Mouse (Mus musculus) hindbrain, embryonic 16.5 days (tissue): ENCODE data around the gene Lman2. TPM values are rescaled to one million over a fixed set of nuclear protein-coding genes. Genes with fewer than 3 reads are reported as not detected.

Experiments used
- ATAC-seq: fragments of 200-750 bp; cut with Nextera tagmentation; 2 replicates; pipeline ENCODE4 v1.8.0; 2017; ENCODE audit warnings: moderate TSS enrichment, moderate library complexity
- H3K27ac ChIP-seq: fragments of 300-500 bp; sonication (generic); 2 replicates; pipeline ENCODE4 v1.5.1; 2014; ENCODE audit warnings: low read depth, mild to moderate bottlenecking, control low read depth, low read length, moderate library complexity
- H3K27me3 ChIP-seq: fragments of 300-500 bp; sonication (generic); replicated peaks from 2 replicates; pipeline ENCODE4 v1.6.1; 2014; ENCODE audit warnings: low read length; ENCODE audit not compliant: control insufficient read depth, insufficient read depth
- H3K36me3 ChIP-seq: fragments of 300-500 bp; sonication (generic); 2 replicates; pipeline ENCODE4 v1.6.1; 2014; ENCODE audit warnings: mild to moderate bottlenecking, low read length, moderate library complexity, mixed read lengths; ENCODE audit not compliant: control insufficient read depth, insufficient read depth
- H3K4me1 ChIP-seq: fragments of 300-500 bp; sonication (generic); 2 replicates; pipeline ENCODE4 v1.6.1; 2014; ENCODE audit warnings: low read depth, low read length; ENCODE audit not compliant: control insufficient read depth, insufficient read depth
- H3K4me2 ChIP-seq: fragments of 300-500 bp; sonication (generic); 2 replicates; pipeline ENCODE4 v1.6.1; 2014; ENCODE audit warnings: mild to moderate bottlenecking, low read length, control low read depth, moderate library complexity
- H3K4me3 ChIP-seq: fragments of 300-500 bp; sonication (generic); 2 replicates; pipeline ENCODE4 v1.5.1; 2014; ENCODE audit warnings: mild to moderate bottlenecking, low read length, control low read depth, moderate library complexity
- H3K9ac ChIP-seq: fragments of 300-500 bp; sonication (generic); 2 replicates; pipeline ENCODE4 v1.6.1; 2014; ENCODE audit warnings: low read depth, mild to moderate bottlenecking, control low read depth, low read length, moderate library complexity
- H3K9me3 ChIP-seq: fragments of 300-500 bp; sonication (generic); 2 replicates; pipeline ENCODE4 v1.6.1; 2014; ENCODE audit warnings: mild to moderate bottlenecking, low read length, moderate library complexity; ENCODE audit not compliant: control insufficient read depth
- WGBS: fragments of 180-500 bp; shearing (Covaris S2); extraction: QIAGEN DNeasy Blood & Tissue Kit; methylation state at CpG from one replicate; pipeline ENCODE4 v1.1.7; 2014; 5-methylcytosine and 5-hydroxymethylcytosine counted together
- polyA plus RNA-seq: library from polyadenylated mRNA; unstranded; fragments of >200 nt; fragmentation: Nextera tagmentation; extraction: Ambion mirVana; gene quantifications from 2 replicates; pipeline ENCODE4 v1.2.1, GENCODE M21; 2015

Lman2 gene
- polyA plus RNA-seq, 1 experiment from 2014 or later = 44.9 TPM

GRCm38 (mm10) chr13:55374206-55374924 lies 11.8 kb upstream of the Lman2 start:
- H3K27ac ChIP-seq = no peak overlapping the region
- no peaks in the 10 kb centered on the region for H3K9me3 ChIP-seq
- H3K9ac ChIP-seq = no peak overlapping the region
- no peak overlapping the region for H3K4me2 ChIP-seq
- H3K4me1 ChIP-seq = no peaks in the 10 kb centered on the region
- WGBS = 72% methylated on average over 6 of the region's 6 CpGs
- no peak for ATAC-seq
- H3K4me3 ChIP-seq = no peak overlapping the region
- H3K27me3 ChIP-seq = peaks cover 21% of the 10 kb centered on the region
- no peaks in the 10 kb centered on the region for H3K36me3 ChIP-seq

- Histone ChIP-seq H3K4me2 (no peak overlapping the region), H3K4me3 (no peak overlapping the region), H3K27me3 (peaks cover 3% of the 10 kb centered on the region), H3K9ac (no peak overlapping the region), H3K4me1 (no peaks in the 10 kb centered on the region), H3K9me3 (no peaks in the 10 kb centered on the region), H3K36me3 (no peaks in the 10 kb centered on the region), H3K27ac (no peak overlapping the region)
- ATAC-seq = no peak
- 65% methylated on average over 4 of the region's 5 CpGs for WGBS
These were observed 9.2 kb upstream of the Lman2 start for GRCm38 (mm10) chr13:55371740-55372139.

GRCm38 (mm10) chr13:55371007-55371681 lies 8.6 kb upstream of the Lman2 start:
- 69% methylated on average over 8 of the region's 8 CpGs for WGBS
- no peak for ATAC-seq

GRCm38 (mm10) chr13:55370234-55370633 lies 7.7 kb upstream of the Lman2 start:
- no peaks in the 10 kb centered on the region for H3K36me3 ChIP-seq
- no peak overlapping the region for H3K27ac ChIP-seq
- H3K9ac ChIP-seq = no peak overlapping the region
- H3K4me1 ChIP-seq = no peaks in the 10 kb centered on the region
- WGBS = 73% methylated on average over 3 of the region's 3 CpGs
- H3K4me2 ChIP-seq = no peak overlapping the region
- no peaks in the 10 kb centered on the region; the same call in none of the 2 replicates for H3K27me3 ChIP-seq
- H3K4me3 ChIP-seq = no peak overlapping the region
- no peak for ATAC-seq
- H3K9me3 ChIP-seq = no peaks in the 10 kb centered on the region

More at GRCm38 (mm10) chr13:55371007-55371681, 8.6 kb upstream of the Lman2 start:
- H3K27me3 ChIP-seq = no peaks in the 10 kb centered on the region; the same call in none of the 2 replicates
- H3K4me2 ChIP-seq = no peak overlapping the region
- no peak overlapping the region for H3K4me3 ChIP-seq
- no peaks in the 10 kb centered on the region for H3K9me3 ChIP-seq
- no peaks in the 10 kb centered on the region for H3K36me3 ChIP-seq
- H3K9ac ChIP-seq = no peak overlapping the region
- H3K4me1 ChIP-seq = no peaks in the 10 kb centered on the region
- H3K27ac ChIP-seq = no peak overlapping the region

GRCm38 (mm10) chr13:55369531-55370114 lies 7.0 kb upstream of the Lman2 start, which contains the start of gene Rgs14:
Rgs14 (plus strand) TSS chr13:55369732.
- 70% methylated on average over 13 of the region's 13 CpGs for WGBS
- no peaks in the 10 kb centered on the region for H3K4me1 ChIP-seq
- H3K9ac ChIP-seq = no peak within 1 kb of the TSS
- no peaks in the 10 kb centered on the region for H3K36me3 ChIP-seq
- H3K4me2 ChIP-seq = no peak within 1 kb of the TSS
- ATAC-seq = no peak
- H3K27ac ChIP-seq = no peak within 1 kb of the TSS
- H3K4me3 ChIP-seq = no peak within 1 kb of the TSS
- H3K27me3 ChIP-seq = no peaks in the 10 kb centered on the region; the same call in none of the 2 replicates
- H3K9me3 ChIP-seq = no peaks in the 10 kb centered on the region

GRCm38 (mm10) chr13:55368401-55368800 lies 5.8 kb upstream of the Lman2 start:
- Histone ChIP-seq H3K27me3 (no peaks in the 10 kb centered on the region; the same call in none of the 2 replicates), H3K36me3 (no peaks in the 10 kb centered on the region), H3K4me1 (no peaks in the 10 kb centered on the region), H3K4me3 (no peak overlapping the region), H3K27ac (no peak overlapping the region), H3K4me2 (no peak overlapping the region), H3K9ac (no peak overlapping the region), H3K9me3 (no peaks in the 10 kb centered on the region)
- 90% methylated on average over 7 of the region's 7 CpGs for WGBS
- ATAC-seq = no peak

- Histone ChIP-seq H3K9me3 (no peaks in the 10 kb centered on the region), H3K9ac (peak overlapping the region; percentile 70), H3K4me1 (peaks cover 18% of the 10 kb centered on the region), H3K36me3 (peaks cover 7% of the 10 kb centered on the region; the same call in 1 of the 2 replicates), H3K4me3 (peak overlapping the region; percentile 70), H3K4me2 (peak overlapping the region; percentile 74), H3K27me3 (no peaks in the 10 kb centered on the region; the same call in 1 of the 2 replicates), H3K27ac (peak overlapping the region; percentile 76)
- 1% methylated on average over 31 of the region's 32 CpGs for WGBS
- ATAC-seq = peak; percentile 41
These were observed 570 bp downstream of the Lman2 start for GRCm38 (mm10) chr13:55361974-55362452.

- Histone ChIP-seq H3K36me3 (peaks cover 9% of the 10 kb centered on the region; the same call in 1 of the 2 replicates), H3K27ac (no peak overlapping the region), H3K9me3 (no peaks in the 10 kb centered on the region), H3K9ac (no peak overlapping the region), H3K4me2 (peak overlapping the region; percentile 74), H3K4me1 (peaks cover 18% of the 10 kb centered on the region), H3K4me3 (peak overlapping the region; percentile 70), H3K27me3 (no peaks in the 10 kb centered on the region)
- no peak for ATAC-seq
These were observed 1.4 kb downstream of the Lman2 start for GRCm38 (mm10) chr13:55361145-55361544.

GRCm38 (mm10) chr13:55346745-55347144 lies 15.8 kb downstream of the Lman2 start:
- peaks cover 40% of the 10 kb centered on the region for H3K36me3 ChIP-seq
- H3K4me2 ChIP-seq = no peak overlapping the region
- H3K4me1 ChIP-seq = no peaks in the 10 kb centered on the region
- no peaks in the 10 kb centered on the region for H3K9me3 ChIP-seq
- H3K27me3 ChIP-seq = no peaks in the 10 kb centered on the region
- 78% methylated on average over 11 of the region's 11 CpGs for WGBS
- H3K9ac ChIP-seq = no peak overlapping the region
- no peak overlapping the region for H3K27ac ChIP-seq
- no peak for ATAC-seq
- no peak overlapping the region for H3K4me3 ChIP-seq
